Mouse (Mus musculus) left cerebral cortex, adult 2 months (tissue): Measurements from ENCODE around the gene Fsd1. TPM values are rescaled to one million over a fixed set of nuclear protein-coding genes. Genes with fewer than 3 reads are reported as not detected.

Source experiments
- DNase-seq, 2 experiments: peaks; one replicate each; pipeline ENCODE4 v3.0.0; 2021 to 2022; ENCODE audit warnings: low spot score in 2 of 2, mixed read lengths in 1 of 2; ENCODE audit errors: extremely low spot score in 1 of 2
- H3K27ac ChIP-seq: fragments of 200-600 bp; 2 replicates; pipeline ENCODE4 v1.8.1; 2022
- H3K4me3 ChIP-seq: fragments of 200-600 bp; 2 replicates; pipeline ENCODE4 v1.8.1; 2022
- CTCF ChIP-seq: fragments of 200-600 bp; IDR thresholded peaks from 2 replicates; pipeline ENCODE4 v1.8.1; 2022; ENCODE audit warnings: antibody characterized with exemption, mild to moderate bottlenecking, moderate library complexity
- intact Hi-C: fragments of 180-260 bp; cut with DNase I; formaldehyde crosslinking; loops from one replicate; pipeline ENCODE4 v1.15.1; 2025
- total RNA-seq, 2 experiments: library from RNA; stranded (reverse); gene quantifications; 2 replicates each; pipeline ENCODE4 v1.2.3; 2021

Gene Fsd1
- total RNA-seq, 2 experiments from 2014 or later: 88.7 to 90.6 TPM

- DNase-seq: no peak
- intact Hi-C loops: no loop called here
Measured at GRCm38 (mm10) chr17:55999794-56000499, 13.6 kb downstream of the Fsd1 start.

GRCm38 (mm10) chr17:56003000-56003399 is 16.7 kb downstream of the Fsd1 start:
- intact Hi-C loops: no loop called here
- no peak overlapping the region for H3K27ac ChIP-seq
- H3K4me3 ChIP-seq: no peak overlapping the region
- no peak for DNase-seq
- no peak for TF ChIP-seq CTCF

More at GRCm38 (mm10) chr17:55999794-56000499, 13.6 kb downstream of the Fsd1 start:
- no peak overlapping the region for H3K27ac ChIP-seq
- no peak overlapping the region for H3K4me3 ChIP-seq
- TF ChIP-seq CTCF: no peak

- intact Hi-C loops: no loop called here
- 0 out of 2 replicates have a peak within 1 kb of the TSS, but pooled peaks have one; percentile 33 for H3K4me3 ChIP-seq
- H3K27ac ChIP-seq: no peak within 1 kb of the TSS
- no peak for DNase-seq
- TF ChIP-seq CTCF: no peak
Measured at GRCm38 (mm10) chr17:56005415-56006061, 19.2 kb downstream of the Fsd1 start, which contains the start of the genes Stap2 and Mpnd. Stap2 (minus strand) TSS chr17:56005584. Mpnd (plus strand) TSS chr17:56005711.

GRCm38 (mm10) chr17:56006956-56007355 is 20.6 kb downstream of the Fsd1 start:
- TF ChIP-seq CTCF: no peak
- H3K4me3 ChIP-seq: no peak overlapping the region
- no peak overlapping the region for H3K27ac ChIP-seq
- DNase-seq: no peak
- intact Hi-C loops: no loop called here

GRCm38 (mm10) chr17:56007444-56008355 is 21.4 kb downstream of the Fsd1 start:
- intact Hi-C loops: no loop called here
- peak overlapping the region; percentile 95 for H3K27ac ChIP-seq
- H3K4me3 ChIP-seq: peak overlapping the region; percentile 96
- no peak for DNase-seq
- TF ChIP-seq CTCF: no peak; the same call in 1 of the 2 replicates

GRCm38 (mm10) chr17:56008356-56009087 is 22.2 kb downstream of the Fsd1 start:
- H3K27ac ChIP-seq: peak overlapping the region; percentile 95
- peak overlapping the region; percentile 96 for H3K4me3 ChIP-seq
- no peak for TF ChIP-seq CTCF
- intact Hi-C loops: loop anchor here (1.0 kb wide), 1 partner anchor 49 kb away; the partner anchor contains the start of gene Yju2
- DNase-seq: peak; percentile 88 to 92

- DNase-seq: peak; percentile 88 to 91
- H3K27ac ChIP-seq: peak overlapping the region; percentile 95
- intact Hi-C loops: loop anchor here (1.0 kb wide), 1 partner anchor 50 kb away; the partner anchor contains the start of gene Yju2
- H3K4me3 ChIP-seq: peak overlapping the region; percentile 96
- peak; percentile 54 for TF ChIP-seq CTCF
Measured at GRCm38 (mm10) chr17:56009088-56009961, 23.0 kb downstream of the Fsd1 start.

GRCm38 (mm10) chr17:56009962-56010240 is 23.6 kb downstream of the Fsd1 start:
- intact Hi-C loops: loop anchor here (1.0 to 2.0 kb wide), 2 partner anchors 33 to 51 kb away; partner anchors contain the start of gene Yju2
- peak overlapping the region; percentile 96 for H3K4me3 ChIP-seq
- no peak for TF ChIP-seq CTCF
- DNase-seq: no peak
- peak overlapping the region; percentile 95 for H3K27ac ChIP-seq

- TF ChIP-seq CTCF: no peak
- peak overlapping the region; percentile 96 for H3K4me3 ChIP-seq
- intact Hi-C loops: loop anchor here (2.0 kb wide), 1 partner anchor 33 kb away; no protein-coding TSS in a partner anchor
- no peak for DNase-seq
- no peak overlapping the region; the same call in 1 of the 2 replicates for H3K27ac ChIP-seq
Measured at GRCm38 (mm10) chr17:56010255-56010654, 23.9 kb downstream of the Fsd1 start.

GRCm38 (mm10) chr17:56010681-56011080 is 24.4 kb downstream of the Fsd1 start:
- peak; percentile 74 to 83 for DNase-seq
- no peak; the same call in none of the 2 replicates for TF ChIP-seq CTCF
- intact Hi-C loops: loop anchor here (2.0 kb wide), 1 partner anchor 34 kb away; no protein-coding TSS in a partner anchor
- Histone ChIP-seq H3K4me3 (peak overlapping the region; percentile 96), H3K27ac (no peak overlapping the region)
